In genomic region chr2:149932095-149932494, GRCm38 (mm10) we compare ENCODE assay signal across 27 mouse cellular contexts.
DNase-seq lines count a peak whose midpoint lies in the region; ATAC-seq and TF ChIP-seq lines count a peak whose summit lies in the region.
"Had no signal": no experiment of that assay in that cellular context is flagged by ENCODE, and none has a peak within 500 bp of the region (broad histone marks: within the 10 kb centered on the region; RNA-seq: fewer than 3 reads in every experiment).

No protein-coding gene starts in this region.

- peak; percentile 23 for DNase-seq in intestine, embryonic 14.5 days (ENCODE audit: low spot score)
- peak; percentile 70 for DNase-seq in Muller cell, postnatal 12 days (ENCODE audit: inconsistent ontology term)
- peak; percentile 46 for DNase-seq in adrenal gland, adult 8-10 months
- no peak for DNase-seq in limb, embryonic 10.5 days (ENCODE audit: low spot score)
- DNase-seq in embryo, embryonic 10.5 days (ENCODE audit: low spot score), result no peak
- no peak for DNase-seq in cerebellum, adult 2 months
- DNase-seq: cerebellum, adult 9-11 months; forebrain, postnatal 0 days; kidney, adult 11 months; kidney, postnatal 14 days; layer of hippocampus, adult 9-11 months; liver, postnatal 0 days; right cerebral cortex, adult 18-20 months; right cerebral cortex, postnatal 4 days; thymus, postnatal 4 days had no signal

- no peak overlapping the region for H3K4me2 ChIP-seq in intestine, embryonic 14.5 days (ENCODE audit: low read length)
- H3K4me2 ChIP-seq in intestine, embryonic 15.5 days (replicated peaks), result no peak overlapping the region
- H3K4me2 ChIP-seq: forebrain, embryonic 12.5 days; heart, embryonic 15.5 days; hindbrain, embryonic 12.5 days; limb, embryonic 13.5 days; liver, embryonic 11.5 days; midbrain, embryonic 15.5 days; neural tube, embryonic 15.5 days had no signal

- H3K4me3 ChIP-seq in intestine, embryonic 14.5 days (ENCODE audit: low read depth, low read length), result no peak overlapping the region
- H3K4me3 ChIP-seq in intestine, embryonic 15.5 days (replicated peaks), result no peak overlapping the region
- H3K4me3 ChIP-seq in limb, embryonic 10.5 days, result no peak overlapping the region
- H3K4me3 ChIP-seq in cerebellum, adult 2 months (replicated peaks; ENCODE audit: insufficient read depth, low read depth, low read length), result no peak overlapping the region
- H3K4me3 ChIP-seq: erythroblast, embryonic 14.5 days; forebrain, embryonic 12.5 days; heart, embryonic 10.5 days; heart, embryonic 15.5 days; hindbrain, embryonic 12.5 days; limb, embryonic 13.5 days; midbrain, embryonic 15.5 days; neural tube, embryonic 15.5 days had no signal

- no peaks in the 10 kb centered on the region for H3K9me3 ChIP-seq in intestine, embryonic 14.5 days (ENCODE audit: control insufficient read depth, low read length)
- H3K9me3 ChIP-seq in intestine, embryonic 15.5 days, result no peaks in the 10 kb centered on the region
- no peaks in the 10 kb centered on the region for H3K9me3 ChIP-seq in limb, embryonic 10.5 days (replicated peaks)
- H3K9me3 ChIP-seq: forebrain, embryonic 12.5 days; heart, embryonic 10.5 days; heart, embryonic 15.5 days; hindbrain, embryonic 12.5 days; limb, embryonic 13.5 days; midbrain, embryonic 15.5 days; neural tube, embryonic 15.5 days had no signal

- H3K4me1 ChIP-seq in intestine, embryonic 14.5 days (replicated peaks; ENCODE audit: control insufficient read depth, insufficient read depth, low read length), result no peaks in the 10 kb centered on the region; the same call in 1 of the 2 replicates
- 0 out of 2 replicates have a peak, but pooled peaks cover 4% of the 10 kb centered on the region for H3K4me1 ChIP-seq in intestine, embryonic 15.5 days (replicated peaks)
- peaks cover 33% of the 10 kb centered on the region for H3K4me1 ChIP-seq in limb, embryonic 10.5 days
- peaks cover 15% of the 10 kb centered on the region for H3K4me1 ChIP-seq in cerebellum, adult 2 months (ENCODE audit: control insufficient read depth, insufficient read depth, low read length)
- H3K4me1 ChIP-seq: heart, embryonic 10.5 days; heart, embryonic 15.5 days had no signal

- no peak overlapping the region for H3K9ac ChIP-seq in intestine, embryonic 14.5 days (ENCODE audit: low read length)
- H3K9ac ChIP-seq in intestine, embryonic 15.5 days, result no peak overlapping the region
- H3K9ac ChIP-seq: forebrain, embryonic 12.5 days; forebrain, postnatal 0 days; heart, embryonic 15.5 days; hindbrain, embryonic 12.5 days; limb, embryonic 13.5 days; liver, postnatal 0 days; midbrain, embryonic 15.5 days; neural tube, embryonic 15.5 days had no signal

- ATAC-seq in intestine, embryonic 14.5 days (replicated peaks; ENCODE audit: low FRiP score, low TSS enrichment, low read depth), result no peak
- ATAC-seq in intestine, embryonic 15.5 days, result no peak
- ATAC-seq: forebrain, postnatal 0 days; liver, postnatal 0 days; midbrain, embryonic 15.5 days had no signal

- H3K27me3 ChIP-seq in intestine, embryonic 14.5 days (replicated peaks; ENCODE audit: control insufficient read depth, insufficient read depth, low read length), result no peaks in the 10 kb centered on the region
- no peaks in the 10 kb centered on the region for H3K27me3 ChIP-seq in intestine, embryonic 15.5 days (replicated peaks)
- no peaks in the 10 kb centered on the region for H3K27me3 ChIP-seq in limb, embryonic 10.5 days (ENCODE audit: low read depth, poor library complexity, severe bottlenecking)
- no peaks in the 10 kb centered on the region for H3K27me3 ChIP-seq in cerebellum, adult 2 months (ENCODE audit: control insufficient read depth, insufficient read depth, low read length)
- H3K27me3 ChIP-seq: forebrain, embryonic 12.5 days; heart, embryonic 15.5 days; hindbrain, embryonic 12.5 days; limb, embryonic 13.5 days; midbrain, embryonic 15.5 days; neural tube, embryonic 15.5 days had no signal

- no peak for TF ChIP-seq CTCF in cerebellum, adult 2 months (IDR thresholded peaks at IDR 0.05; ENCODE audit: borderline replicate concordance, insufficient read depth, low read depth, low read length)

- H3K36me3 ChIP-seq in intestine, embryonic 14.5 days (ENCODE audit: control insufficient read depth, insufficient read depth, low read length), result no peaks in the 10 kb centered on the region
- H3K36me3 ChIP-seq in intestine, embryonic 15.5 days, result no peaks in the 10 kb centered on the region
- no peaks in the 10 kb centered on the region for H3K36me3 ChIP-seq in limb, embryonic 10.5 days
- H3K36me3 ChIP-seq: forebrain, embryonic 12.5 days; G1E; heart, embryonic 10.5 days; heart, embryonic 15.5 days; hindbrain, embryonic 12.5 days; limb, embryonic 13.5 days; midbrain, embryonic 15.5 days; neural tube, embryonic 15.5 days had no signal

- no peak overlapping the region for H3K27ac ChIP-seq in intestine, embryonic 14.5 days (ENCODE audit: low read depth)
- no peak overlapping the region for H3K27ac ChIP-seq in intestine, embryonic 15.5 days
- H3K27ac ChIP-seq in limb, embryonic 10.5 days, result 0 out of 2 replicates have a peak overlapping the region, but pooled peaks have one; percentile 14
- H3K27ac ChIP-seq in cerebellum, adult 2 months (ENCODE audit: insufficient read depth, low read length), result no peak overlapping the region
- H3K27ac ChIP-seq: forebrain, embryonic 12.5 days; heart, embryonic 10.5 days; heart, embryonic 15.5 days; hindbrain, embryonic 12.5 days; limb, embryonic 13.5 days; macrophage; midbrain, embryonic 15.5 days; neural tube, embryonic 15.5 days had no signal

- TF ChIP-seq POLR2A in cerebellum, adult 2 months (IDR thresholded peaks at IDR 0.05; ENCODE audit: borderline replicate concordance, insufficient read depth, low read length), result no peak

Comparison
In these comparisons a context has a peak if more than half of its experiments do, and no peak if none do; other contexts are left out.
1. DNase-seq: peak in intestine, embryonic 14.5 days (single experiment), Muller cell, postnatal 12 days (single experiment) and adrenal gland, adult 8-10 months (single experiment); none in limb, embryonic 10.5 days (single experiment), embryo, embryonic 10.5 days (single experiment) and cerebellum, adult 2 months (0 of 2).